Mouse (Mus musculus): ENCODE measurements around the gene Vwf. TPM values are rescaled to one million over a fixed set of nuclear protein-coding genes. Genes with fewer than 3 reads are reported as not detected.

Vwf gene
- polyA plus RNA-seq, 1 experiment from 2014 or later: 11.1 TPM

DNA sequence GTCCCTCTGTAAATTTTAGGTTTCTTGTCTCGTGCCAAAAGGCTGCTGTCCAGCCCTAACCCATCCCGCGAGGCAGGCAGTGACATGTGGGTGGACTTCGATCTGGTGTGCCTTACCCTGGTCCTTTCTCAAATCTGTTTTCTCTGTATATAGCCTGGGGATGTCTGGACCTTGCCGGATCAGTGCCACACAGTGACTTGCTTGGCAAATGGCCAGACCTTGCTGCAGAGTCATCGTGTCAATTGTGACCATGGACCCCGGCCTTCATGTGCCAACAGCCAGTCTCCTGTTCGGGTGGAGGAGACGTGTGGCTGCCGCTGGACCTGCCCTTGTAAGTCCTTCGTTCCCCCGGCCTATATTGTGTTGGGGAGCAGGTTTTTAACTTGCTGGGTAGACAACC lies 102.4 kb downstream of the Vwf start:
- WGBS: 87% methylated on average over 12 of the region's 12 CpGs
- Histone ChIP-seq H3K9me3 (ENCODE audit: control insufficient read depth, low read length) (no peaks in the 10 kb centered on the region), H3K27me3 (ENCODE audit: control insufficient read depth, insufficient read depth, low read length) (no peaks in the 10 kb centered on the region), H3K4me3 (ENCODE audit: low read depth, low read length) (no peak overlapping the region), H3K36me3 (ENCODE audit: control insufficient read depth, insufficient read depth, low read length) (no peaks in the 10 kb centered on the region), H3K9ac (ENCODE audit: low read length) (no peak overlapping the region), H3K27ac (ENCODE audit: low read depth, low read length) (no peak overlapping the region), H3K4me1 (ENCODE audit: control insufficient read depth, insufficient read depth, low read length) (no peaks in the 10 kb centered on the region), H3K4me2 (ENCODE audit: low read depth) (no peak overlapping the region)
- no peak for DNase-seq (ENCODE audit: low spot score)
- ATAC-seq (ENCODE audit: insufficient read depth, low FRiP score, low TSS enrichment): no peak

DNA sequence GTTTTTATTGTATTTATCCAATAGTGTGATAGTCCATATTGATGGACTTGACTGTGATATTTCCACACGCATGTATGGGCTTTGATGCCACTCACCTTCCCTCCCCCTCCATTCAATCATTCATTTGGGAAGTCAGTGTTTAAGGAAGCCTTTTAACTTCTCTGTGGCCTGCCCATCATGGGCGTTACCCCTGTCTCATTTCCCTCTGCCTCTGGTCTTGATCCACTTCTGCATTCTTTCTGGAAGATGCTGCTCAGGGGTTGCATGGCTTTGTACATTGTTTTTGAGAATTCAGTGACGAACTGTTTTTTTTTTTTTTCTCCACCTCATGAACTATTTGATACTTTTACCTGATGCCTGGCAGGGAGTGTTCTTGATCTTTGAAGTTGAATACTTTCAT lies 104.8 kb downstream of the Vwf start:
- Histone ChIP-seq H3K4me3 (ENCODE audit: low read depth, low read length) (no peak overlapping the region), H3K9me3 (ENCODE audit: control insufficient read depth, low read length) (no peaks in the 10 kb centered on the region), H3K9ac (ENCODE audit: low read length) (no peak overlapping the region), H3K4me2 (ENCODE audit: low read depth) (no peak overlapping the region), H3K36me3 (ENCODE audit: control insufficient read depth, insufficient read depth, low read length) (no peaks in the 10 kb centered on the region), H3K27me3 (ENCODE audit: control insufficient read depth, insufficient read depth, low read length) (no peaks in the 10 kb centered on the region), H3K4me1 (ENCODE audit: control insufficient read depth, insufficient read depth, low read length) (no peaks in the 10 kb centered on the region), H3K27ac (ENCODE audit: low read depth, low read length) (no peak overlapping the region)
- WGBS: 84% methylated on average over 3 of the region's 3 CpGs
- DNase-seq (ENCODE audit: low spot score) (no peak), ATAC-seq (ENCODE audit: insufficient read depth, low FRiP score, low TSS enrichment) (no peak)

DNA sequence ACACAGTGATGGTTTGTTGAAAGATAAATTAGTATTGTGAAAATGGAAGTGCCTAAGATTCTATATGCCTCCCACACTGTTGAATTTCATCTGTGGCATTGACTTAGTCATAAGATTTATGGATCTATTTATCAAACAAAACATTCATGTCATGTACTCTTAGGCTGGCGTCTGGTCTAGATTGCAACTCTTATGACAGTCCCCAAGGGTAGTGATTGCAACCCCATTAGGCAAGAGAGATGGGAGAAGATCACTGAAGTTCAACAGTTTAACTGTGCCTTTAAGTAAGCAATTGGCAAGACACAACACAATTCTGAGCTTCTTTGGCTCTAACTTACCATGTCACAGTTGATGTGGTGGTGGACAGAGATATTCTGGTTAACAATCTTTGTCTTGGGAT lies 106.8 kb downstream of the Vwf start:
- Histone ChIP-seq H3K4me3 (ENCODE audit: low read depth, low read length) (no peak overlapping the region), H3K9ac (ENCODE audit: low read length) (no peak overlapping the region), H3K4me2 (ENCODE audit: low read depth) (no peak overlapping the region), H3K27me3 (ENCODE audit: control insufficient read depth, insufficient read depth, low read length) (no peaks in the 10 kb centered on the region), H3K27ac (ENCODE audit: low read depth, low read length) (no peak overlapping the region), H3K4me1 (ENCODE audit: control insufficient read depth, insufficient read depth, low read length) (no peaks in the 10 kb centered on the region), H3K36me3 (ENCODE audit: control insufficient read depth, insufficient read depth, low read length) (no peaks in the 10 kb centered on the region), H3K9me3 (ENCODE audit: control insufficient read depth, low read length) (no peaks in the 10 kb centered on the region)
- 66% methylated on average over 1 of the region's 1 CpGs for WGBS
- ATAC-seq (ENCODE audit: insufficient read depth, low FRiP score, low TSS enrichment): no peak
- no peak for DNase-seq (ENCODE audit: low spot score)

DNA sequence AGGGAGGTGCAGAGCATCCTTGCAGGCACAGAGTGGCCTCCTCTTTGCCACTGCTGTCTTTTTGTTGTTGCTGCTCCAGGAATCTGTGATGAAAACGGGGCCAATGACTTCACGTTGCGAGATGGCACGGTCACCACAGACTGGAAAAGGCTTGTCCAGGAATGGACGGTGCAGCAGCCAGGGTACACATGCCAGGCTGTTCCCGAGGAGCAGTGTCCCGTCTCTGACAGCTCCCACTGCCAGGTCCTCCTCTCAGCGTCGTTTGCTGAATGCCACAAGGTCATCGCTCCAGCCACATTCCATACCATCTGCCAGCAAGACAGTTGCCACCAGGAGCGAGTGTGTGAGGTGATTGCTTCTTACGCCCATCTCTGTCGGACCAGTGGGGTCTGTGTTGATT lies 110.3 kb downstream of the Vwf start:
- H3K4me3 ChIP-seq (ENCODE audit: low read depth, low read length): no peak overlapping the region
- no peak overlapping the region for H3K27ac ChIP-seq (ENCODE audit: low read depth, low read length)
- DNase-seq (ENCODE audit: low spot score) (no peak), ATAC-seq (ENCODE audit: insufficient read depth, low FRiP score, low TSS enrichment) (no peak)
- no peaks in the 10 kb centered on the region for H3K9me3 ChIP-seq (ENCODE audit: control insufficient read depth, low read length)
- no peaks in the 10 kb centered on the region for H3K27me3 ChIP-seq (ENCODE audit: control insufficient read depth, insufficient read depth, low read length)
- no peak overlapping the region for H3K9ac ChIP-seq (ENCODE audit: low read length)
- no peaks in the 10 kb centered on the region for H3K36me3 ChIP-seq (ENCODE audit: control insufficient read depth, insufficient read depth, low read length)
- no peaks in the 10 kb centered on the region for H3K4me1 ChIP-seq (ENCODE audit: control insufficient read depth, insufficient read depth, low read length)
- 87% methylated on average over 13 of the region's 13 CpGs for WGBS
- no peak overlapping the region for H3K4me2 ChIP-seq (ENCODE audit: low read depth)

DNA sequence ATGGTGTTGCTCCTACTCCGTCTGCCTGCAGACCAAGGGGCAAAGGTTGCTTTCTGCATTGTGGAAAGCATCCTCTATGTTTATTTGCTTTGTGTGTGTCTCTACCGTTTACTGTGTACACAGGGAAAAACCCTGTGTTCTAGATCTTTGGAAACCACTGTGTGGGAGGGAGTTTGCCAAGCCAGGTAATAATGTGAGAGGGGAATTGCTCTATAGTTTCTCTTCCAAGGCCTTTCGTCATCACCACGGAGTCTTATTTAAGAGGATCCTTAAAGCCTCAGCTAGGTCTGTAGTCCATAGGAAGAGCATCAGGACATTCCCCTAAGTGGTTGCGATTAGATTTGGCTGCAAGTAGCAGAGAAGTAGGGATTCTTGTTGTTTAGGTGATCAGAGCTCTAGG lies 111.4 kb downstream of the Vwf start:
- no peaks in the 10 kb centered on the region for H3K27me3 ChIP-seq (ENCODE audit: control insufficient read depth, insufficient read depth, low read length)
- H3K4me3 ChIP-seq (ENCODE audit: low read depth, low read length): no peak overlapping the region
- no peaks in the 10 kb centered on the region for H3K9me3 ChIP-seq (ENCODE audit: control insufficient read depth, low read length)
- H3K4me1 ChIP-seq (ENCODE audit: control insufficient read depth, insufficient read depth, low read length): no peaks in the 10 kb centered on the region
- DNase-seq (ENCODE audit: low spot score): no peak
- H3K36me3 ChIP-seq (ENCODE audit: control insufficient read depth, insufficient read depth, low read length): no peaks in the 10 kb centered on the region
- no peak for ATAC-seq (ENCODE audit: insufficient read depth, low FRiP score, low TSS enrichment)
- no peak overlapping the region for H3K9ac ChIP-seq (ENCODE audit: low read length)
- no peak overlapping the region for H3K4me2 ChIP-seq (ENCODE audit: low read depth)
- no peak overlapping the region for H3K27ac ChIP-seq (ENCODE audit: low read depth, low read length)
- WGBS: 84% methylated on average over 5 of the region's 5 CpGs

DNA sequence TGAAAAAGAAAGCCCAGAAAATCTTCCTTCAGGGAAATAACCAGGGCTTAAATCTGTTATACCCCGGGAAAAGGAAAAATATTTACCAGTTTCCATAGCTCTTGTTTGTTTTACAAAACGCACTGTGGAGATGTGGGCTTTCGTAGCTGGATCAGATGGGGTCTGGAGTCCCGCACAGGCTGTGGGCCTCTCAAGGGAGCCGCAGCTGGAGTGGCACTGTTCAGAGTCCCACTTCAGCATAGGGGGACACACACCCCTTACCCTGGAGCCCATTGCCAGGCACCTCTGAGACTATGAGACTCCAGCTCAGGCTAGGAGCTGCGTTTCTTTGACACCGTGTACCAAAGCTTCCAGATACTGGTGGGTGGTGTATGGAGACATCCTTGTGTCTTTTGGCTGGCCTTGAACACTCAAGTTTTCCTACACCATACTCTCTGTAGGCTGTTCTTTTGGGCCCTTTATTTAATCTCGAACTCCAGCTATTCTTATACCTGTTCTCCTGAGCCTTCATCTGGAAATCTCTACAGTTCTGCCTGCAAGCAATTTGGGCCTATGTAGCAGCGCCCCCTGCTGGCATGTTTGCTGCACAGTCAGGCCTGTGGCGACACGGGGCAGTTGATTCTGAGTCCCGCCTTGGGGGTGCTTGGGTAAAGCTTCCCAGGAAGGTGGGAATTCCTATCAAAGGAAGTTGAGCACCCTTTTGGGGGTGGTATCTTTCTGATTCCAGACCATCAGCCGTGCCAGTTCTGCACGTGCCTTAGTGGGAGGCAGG lies 114.7 kb downstream of the Vwf start:
- ATAC-seq (ENCODE audit: insufficient read depth, low FRiP score, low TSS enrichment): no peak
- Histone ChIP-seq H3K9me3 (ENCODE audit: control insufficient read depth, low read length) (no peaks in the 10 kb centered on the region), H3K27me3 (ENCODE audit: control insufficient read depth, insufficient read depth, low read length) (no peaks in the 10 kb centered on the region), H3K4me1 (ENCODE audit: control insufficient read depth, insufficient read depth, low read length) (no peaks in the 10 kb centered on the region), H3K27ac (ENCODE audit: low read depth, low read length) (no peak overlapping the region), H3K4me2 (ENCODE audit: low read depth) (no peak overlapping the region), H3K9ac (ENCODE audit: low read length) (no peak overlapping the region), H3K4me3 (ENCODE audit: low read depth, low read length) (no peak overlapping the region), H3K36me3 (ENCODE audit: control insufficient read depth, insufficient read depth, low read length) (no peaks in the 10 kb centered on the region)
- DNase-seq (ENCODE audit: low spot score): peak; percentile 78
- whole genome bisulfite sequencing: 44% methylated on average over 14 of the region's 14 CpGs

DNA sequence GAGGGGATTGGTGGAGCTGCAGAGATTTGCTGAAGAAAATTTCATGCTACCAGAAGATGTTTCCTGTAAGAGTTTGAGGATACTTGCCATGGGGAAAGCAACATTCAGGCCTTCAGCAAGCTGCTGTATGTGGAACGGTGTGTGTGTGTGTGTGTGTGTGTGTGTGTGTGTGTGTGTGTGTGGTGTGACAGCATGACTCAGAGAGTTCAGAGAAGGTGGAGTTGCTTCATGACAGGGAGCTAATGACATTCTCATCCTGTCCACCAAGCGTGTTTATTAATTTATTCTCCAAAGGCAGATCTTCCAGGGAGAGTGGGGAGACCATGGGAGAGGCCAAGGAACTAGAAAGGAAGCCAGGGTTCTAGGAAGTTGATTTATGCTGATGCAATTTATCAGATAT lies 117.3 kb downstream of the Vwf start:
- no peaks in the 10 kb centered on the region for H3K4me1 ChIP-seq (ENCODE audit: control insufficient read depth, insufficient read depth, low read length)
- H3K27me3 ChIP-seq (ENCODE audit: control insufficient read depth, insufficient read depth, low read length): no peaks in the 10 kb centered on the region
- no peak overlapping the region for H3K4me2 ChIP-seq (ENCODE audit: low read depth)
- no peak overlapping the region for H3K9ac ChIP-seq (ENCODE audit: low read length)
- H3K36me3 ChIP-seq (ENCODE audit: control insufficient read depth, insufficient read depth, low read length): no peaks in the 10 kb centered on the region
- no peak overlapping the region for H3K27ac ChIP-seq (ENCODE audit: low read depth, low read length)
- ATAC-seq (ENCODE audit: insufficient read depth, low FRiP score, low TSS enrichment): no peak
- 71% methylated on average over 2 of the region's 2 CpGs for WGBS
- DNase-seq (ENCODE audit: low spot score): no peak
- H3K4me3 ChIP-seq (ENCODE audit: low read depth, low read length): no peak overlapping the region
- no peaks in the 10 kb centered on the region for H3K9me3 ChIP-seq (ENCODE audit: control insufficient read depth, low read length)

DNA sequence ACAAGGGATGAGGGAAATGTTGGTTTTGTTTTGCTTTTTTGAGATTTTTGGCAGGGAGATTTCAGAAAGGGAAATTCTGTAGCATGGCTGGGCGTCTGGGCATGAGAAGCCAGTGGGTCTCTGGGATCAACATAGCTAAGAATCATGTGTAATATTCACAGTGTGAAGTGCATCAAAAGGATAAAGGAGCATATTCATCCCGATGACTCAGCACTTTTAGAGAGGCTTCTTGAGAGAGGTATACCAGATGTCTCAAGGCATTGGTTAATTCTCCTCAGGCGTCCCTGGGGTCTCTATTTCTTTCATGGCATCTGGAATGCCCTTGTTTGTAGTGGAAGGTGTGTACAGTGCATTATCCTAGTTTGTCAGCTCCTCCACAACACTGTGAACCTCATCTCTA lies 125.3 kb downstream of the Vwf start:
- ATAC-seq (ENCODE audit: insufficient read depth, low FRiP score, low TSS enrichment) (no peak), DNase-seq (ENCODE audit: low spot score) (no peak)
- H3K36me3 ChIP-seq (ENCODE audit: control insufficient read depth, insufficient read depth, low read length): no peaks in the 10 kb centered on the region
- 89% methylated on average over 3 of the region's 3 CpGs for WGBS
- no peak overlapping the region for H3K27ac ChIP-seq (ENCODE audit: low read depth, low read length)
- no peak overlapping the region for H3K9ac ChIP-seq (ENCODE audit: low read length)
- no peaks in the 10 kb centered on the region for H3K9me3 ChIP-seq (ENCODE audit: control insufficient read depth, low read length)
- no peak overlapping the region for H3K4me3 ChIP-seq (ENCODE audit: low read depth, low read length)
- H3K27me3 ChIP-seq (ENCODE audit: control insufficient read depth, insufficient read depth, low read length): no peaks in the 10 kb centered on the region
- no peak overlapping the region for H3K4me2 ChIP-seq (ENCODE audit: low read depth)
- H3K4me1 ChIP-seq (ENCODE audit: control insufficient read depth, insufficient read depth, low read length): no peaks in the 10 kb centered on the region

DNA sequence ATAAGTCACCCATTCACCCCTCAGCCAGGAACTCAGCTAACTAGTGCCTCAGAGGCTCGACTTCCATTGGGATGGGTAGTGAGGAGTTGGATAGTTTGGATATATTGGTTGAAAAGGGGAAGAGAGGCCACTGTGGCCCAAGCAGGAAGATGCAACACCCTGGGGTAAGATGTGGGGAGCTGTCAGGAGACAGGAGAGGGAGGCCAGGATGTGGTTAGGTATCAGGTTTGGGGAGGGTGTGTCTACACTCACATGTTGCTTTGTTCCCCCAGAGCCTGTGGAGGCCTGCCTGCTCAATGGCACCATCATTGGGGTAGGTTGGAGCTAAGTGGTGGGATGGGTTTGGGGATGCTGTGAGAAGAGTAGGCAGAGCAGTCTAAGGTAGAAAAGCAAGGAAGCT lies 131.9 kb downstream of the Vwf start:
- Histone ChIP-seq H3K36me3 (ENCODE audit: control insufficient read depth, insufficient read depth, low read length) (no peaks in the 10 kb centered on the region), H3K4me2 (ENCODE audit: low read depth) (no peak overlapping the region), H3K9ac (ENCODE audit: low read length) (no peak overlapping the region), H3K4me1 (ENCODE audit: control insufficient read depth, insufficient read depth, low read length) (no peaks in the 10 kb centered on the region), H3K4me3 (ENCODE audit: low read depth, low read length) (no peak overlapping the region), H3K9me3 (ENCODE audit: control insufficient read depth, low read length) (no peaks in the 10 kb centered on the region), H3K27ac (ENCODE audit: low read depth, low read length) (no peak overlapping the region), H3K27me3 (ENCODE audit: control insufficient read depth, insufficient read depth, low read length) (no peaks in the 10 kb centered on the region)
- DNase-seq (ENCODE audit: low spot score) (no peak), ATAC-seq (ENCODE audit: insufficient read depth, low FRiP score, low TSS enrichment) (no peak)
- WGBS: 86% methylated on average over 1 of the region's 1 CpGs
